Mouse (Mus musculus) spleen, adult 2 months (tissue): ENCODE measurements at regions not wholly inside any gene's neighbourhood (a gene's known extent, or its start where the extent isn't known, plus 50 kb on each side); places are given as distances from the start of the nearest gene placed in this dataset.

ENCODE experiments used
- DNase-seq, 2 experiments: peaks; one replicate each; pipeline versions ENCODE4 v3.0.0 to v3.0.0-alpha.2; 2012 to 2021; ENCODE audit warnings: low spot score in 2 of 2, low read depth in 1 of 2
- H3K27ac ChIP-seq: fragments of 200-500 bp; 2 replicates; pipeline ENCODE4 v1.5.1; 2012; ENCODE audit warnings: low read length, inconsistent platforms; ENCODE audit not compliant: insufficient read depth
- H3K27me3 ChIP-seq: fragments of 200-500 bp; 2 replicates; pipeline ENCODE4 v1.6.1; 2012; ENCODE audit warnings: mild to moderate bottlenecking, moderate library complexity, low read length, inconsistent platforms; ENCODE audit not compliant: control insufficient read depth, insufficient read depth
- H3K36me3 ChIP-seq: fragments of 200-500 bp; 2 replicates; pipeline ENCODE4 v1.6.1; 2012; ENCODE audit warnings: mild to moderate bottlenecking, low read length, inconsistent platforms; ENCODE audit not compliant: control insufficient read depth, insufficient read depth
- H3K4me1 ChIP-seq: fragments of 200-500 bp; 2 replicates; pipeline ENCODE4 v1.6.1; 2011; ENCODE audit warnings: inconsistent platforms; ENCODE audit not compliant: control insufficient read depth, insufficient read depth, insufficient read length
- H3K4me3 ChIP-seq: fragments of 200-500 bp; 2 replicates; pipeline ENCODE4 v1.5.1; 2011; ENCODE audit warnings: mild to moderate bottlenecking, inconsistent platforms; ENCODE audit not compliant: insufficient read depth, insufficient read length; ENCODE audit errors: extremely low read depth
- CTCF ChIP-seq: fragments of 200-500 bp; IDR thresholded peaks from 2 replicates; pipeline ENCODE4 v1.5.1; 2011; ENCODE audit warnings: mild to moderate bottlenecking, inconsistent platforms; ENCODE audit not compliant: insufficient read depth, insufficient read length, insufficient replicate concordance; ENCODE audit errors: extremely low read depth
- POLR2A ChIP-seq: fragments of 200-500 bp; IDR thresholded peaks from 2 replicates; pipeline ENCODE4 v1.6.1; 2011; ENCODE audit warnings: low read depth, low read length, inconsistent platforms
- WGBS: fragments of 180-500 bp; shearing (Covaris S2); methylation state at CpG from one replicate; pipeline ENCODE4 v1.1.7; 2018; 5-methylcytosine and 5-hydroxymethylcytosine counted together

- TF ChIP-seq POLR2A = no peak
- Histone ChIP-seq H3K4me3 (no peak overlapping the region), H3K27ac (no peak overlapping the region), H3K4me1 (no peaks in the 10 kb centered on the region), H3K36me3 (no peaks in the 10 kb centered on the region), H3K27me3 (no peaks in the 10 kb centered on the region)
- WGBS = 84% methylated on average over 8 of the region's 8 CpGs
- no peak for DNase-seq
Observed at GRCm38 (mm10) chr11:19641153-19641552, 283.0 kb upstream of the Spred2 start.

DNA sequence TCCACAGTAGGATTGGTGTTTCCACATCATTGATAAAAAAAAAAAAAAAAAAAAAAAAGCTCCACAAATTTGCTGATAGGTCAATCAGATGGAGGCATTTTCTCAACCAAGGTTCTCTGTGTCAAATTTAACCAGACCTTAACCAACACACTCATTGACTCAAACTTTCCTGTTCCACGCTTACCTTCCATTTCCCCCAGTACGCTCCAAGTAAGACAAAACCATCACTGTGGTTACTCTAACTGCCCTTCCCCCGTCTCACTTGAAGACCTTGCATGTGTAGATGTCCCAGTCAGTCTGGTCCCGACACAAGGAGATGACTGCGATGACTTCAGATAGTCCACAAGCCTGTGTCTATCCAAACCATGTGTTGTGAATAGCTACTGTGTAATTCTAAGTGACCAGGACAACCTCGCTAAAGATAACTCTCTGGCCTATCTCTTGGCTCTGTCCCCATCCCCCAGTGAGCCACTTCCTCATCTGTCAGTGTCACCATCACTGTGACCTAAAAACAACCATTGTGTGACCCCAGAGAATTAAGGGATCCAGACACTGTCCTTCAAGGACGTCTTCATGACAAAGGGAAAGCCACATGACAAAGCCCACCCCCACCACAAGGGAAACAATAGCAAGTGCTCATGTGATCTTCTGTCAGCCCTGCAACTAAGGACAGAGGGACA, 279.9 kb upstream of the Spred2 start:
- TF ChIP-seq CTCF (no peak), POLR2A (no peak)
- WGBS = 70% methylated on average over 7 of the region's 7 CpGs
- Histone ChIP-seq H3K27ac (no peak overlapping the region), H3K4me3 (no peak overlapping the region), H3K27me3 (no peaks in the 10 kb centered on the region), H3K36me3 (no peaks in the 10 kb centered on the region), H3K4me1 (no peaks in the 10 kb centered on the region)
- no peak for DNase-seq

DNA sequence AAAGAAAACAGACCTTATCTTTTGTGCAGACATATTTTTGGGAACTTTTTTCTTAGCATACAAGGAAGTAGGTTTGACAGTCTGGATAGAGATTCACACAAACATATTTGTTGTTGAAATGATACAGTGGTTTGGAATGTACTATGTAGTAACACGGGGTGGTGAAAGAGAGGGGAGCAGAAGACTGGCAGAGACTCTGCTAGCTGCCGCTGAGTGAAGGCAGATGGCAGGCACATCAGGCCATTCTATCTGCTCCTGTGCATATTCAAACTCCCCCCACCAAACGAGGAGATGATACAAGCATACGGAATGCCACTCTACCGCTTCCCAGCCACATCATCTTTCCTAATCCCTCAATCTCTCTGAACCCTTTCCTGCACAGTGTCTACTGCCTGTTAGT, 279.1 kb upstream of the Spred2 start:
- TF ChIP-seq CTCF = no peak
- TF ChIP-seq POLR2A = no peak
- 84% methylated on average over 5 of the region's 5 CpGs for WGBS
- no peaks in the 10 kb centered on the region for H3K4me1 ChIP-seq
- H3K4me3 ChIP-seq = no peak overlapping the region
- H3K27ac ChIP-seq = no peak overlapping the region
- no peaks in the 10 kb centered on the region for H3K36me3 ChIP-seq
- H3K27me3 ChIP-seq = no peaks in the 10 kb centered on the region
- DNase-seq = no peak

DNA sequence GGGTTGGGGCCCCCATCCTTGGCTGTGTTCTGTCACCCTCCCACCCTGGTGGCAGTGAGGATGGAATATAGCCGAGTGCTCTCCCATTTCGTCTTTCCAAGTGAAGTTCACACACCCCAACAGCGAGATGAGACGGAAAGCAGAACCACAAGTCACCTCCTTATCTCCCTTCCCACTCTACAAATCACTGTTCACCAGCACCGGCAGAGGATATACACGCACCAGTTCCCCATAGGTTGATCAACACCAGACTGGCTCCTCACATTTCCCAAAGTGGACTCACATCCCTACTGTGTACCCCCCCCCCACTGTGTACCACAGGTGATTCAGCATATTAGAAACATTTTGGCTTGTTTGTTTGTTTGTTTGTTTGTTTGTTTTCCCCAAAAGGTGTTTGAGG, 272.7 kb upstream of the Spred2 start:
- Histone ChIP-seq H3K27me3 (no peaks in the 10 kb centered on the region), H3K27ac (no peak overlapping the region), H3K36me3 (no peaks in the 10 kb centered on the region), H3K4me1 (no peaks in the 10 kb centered on the region), H3K4me3 (no peak overlapping the region)
- WGBS = 90% methylated on average over 6 of the region's 6 CpGs
- no peak for DNase-seq
- no peak for TF ChIP-seq CTCF
- no peak for TF ChIP-seq POLR2A

DNA sequence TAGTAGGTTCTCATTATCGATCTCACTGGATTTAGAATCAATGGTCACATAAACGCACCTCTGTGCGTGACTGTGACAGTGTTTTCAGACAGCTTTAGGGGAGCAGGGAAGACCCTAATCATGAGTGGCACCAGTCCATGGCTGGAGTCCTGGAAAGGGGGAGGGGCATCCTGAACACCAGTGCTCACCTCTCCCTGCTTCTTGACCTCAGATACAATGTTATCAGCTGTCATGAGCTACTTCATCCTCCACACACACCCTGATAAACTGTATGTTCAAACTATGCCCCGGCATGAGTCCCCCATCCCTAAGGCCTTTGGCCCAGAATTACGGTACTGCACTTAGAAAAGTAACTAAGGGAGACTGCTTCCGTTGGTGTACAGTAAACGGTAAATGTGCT, 272.2 kb upstream of the Spred2 start:
- DNase-seq = no peak
- TF ChIP-seq CTCF (no peak), POLR2A (no peak)
- WGBS = 91% methylated on average over 7 of the region's 7 CpGs
- H3K27ac ChIP-seq = no peak overlapping the region
- H3K36me3 ChIP-seq = no peaks in the 10 kb centered on the region
- H3K4me1 ChIP-seq = no peaks in the 10 kb centered on the region
- H3K4me3 ChIP-seq = no peak overlapping the region
- no peaks in the 10 kb centered on the region for H3K27me3 ChIP-seq

GRCm38 (mm10) chr11:19659511-19659910, 264.7 kb upstream of the Spred2 start:
- no peak for DNase-seq
- Histone ChIP-seq H3K36me3 (no peaks in the 10 kb centered on the region), H3K27me3 (no peaks in the 10 kb centered on the region), H3K27ac (no peak overlapping the region), H3K4me3 (no peak overlapping the region), H3K4me1 (no peaks in the 10 kb centered on the region)
- no peak for TF ChIP-seq POLR2A
- TF ChIP-seq CTCF = no peak
- 88% methylated on average over 4 of the region's 4 CpGs for WGBS

DNA sequence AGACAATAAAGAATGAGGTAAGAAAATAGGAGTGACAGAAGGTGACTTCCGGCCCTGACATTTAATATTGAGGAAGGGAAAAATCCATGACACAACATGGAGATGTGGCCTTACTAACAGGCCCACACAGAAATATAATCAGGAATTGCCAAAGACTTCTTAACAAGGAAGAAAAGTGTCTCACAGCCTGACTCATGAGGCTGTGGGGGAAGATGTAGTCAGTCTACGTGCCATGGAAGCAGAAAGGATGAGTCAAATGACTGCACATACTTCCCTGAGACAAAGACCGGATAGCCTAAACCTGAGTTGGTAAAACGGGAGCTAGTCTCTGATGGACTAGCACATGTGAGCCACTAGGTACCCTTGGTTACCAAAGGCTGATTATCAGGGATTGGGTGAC, 257.4 kb upstream of the Spred2 start:
- DNase-seq = no peak
- Histone ChIP-seq H3K4me1 (no peaks in the 10 kb centered on the region), H3K4me3 (no peak overlapping the region), H3K27ac (no peak overlapping the region), H3K36me3 (no peaks in the 10 kb centered on the region), H3K27me3 (no peaks in the 10 kb centered on the region)
- TF ChIP-seq POLR2A (no peak), CTCF (no peak)
- 88% methylated on average over 4 of the region's 4 CpGs for WGBS
